Mouse (Mus musculus) layer of hippocampus, adult 6 months (tissue): Measurements from ENCODE around the gene Gm21767. TPM values are rescaled to one million over a fixed set of nuclear protein-coding genes. Genes with fewer than 3 reads are reported as not detected.

Source experiments
- long read RNA-seq, 2 experiments: library from polyadenylated mRNA; unstranded; transcript quantifications; one replicate each; pipeline ENCODE4 v2.0.0; 2019 to 2020
- polyA plus RNA-seq: library from polyadenylated mRNA; unstranded; fragments of <200 nt; fragmentation: Nextera tagmentation; gene quantifications from 2 replicates; pipeline ENCODE4 v1.2.3, GENCODE M21; 2021

The Gm21767 gene
- not detected in 2 replicates for polyA plus RNA-seq
- long read RNA-seq, experiment 1, result 0 reads
- long read RNA-seq, experiment 2, result 0 reads

DNA sequence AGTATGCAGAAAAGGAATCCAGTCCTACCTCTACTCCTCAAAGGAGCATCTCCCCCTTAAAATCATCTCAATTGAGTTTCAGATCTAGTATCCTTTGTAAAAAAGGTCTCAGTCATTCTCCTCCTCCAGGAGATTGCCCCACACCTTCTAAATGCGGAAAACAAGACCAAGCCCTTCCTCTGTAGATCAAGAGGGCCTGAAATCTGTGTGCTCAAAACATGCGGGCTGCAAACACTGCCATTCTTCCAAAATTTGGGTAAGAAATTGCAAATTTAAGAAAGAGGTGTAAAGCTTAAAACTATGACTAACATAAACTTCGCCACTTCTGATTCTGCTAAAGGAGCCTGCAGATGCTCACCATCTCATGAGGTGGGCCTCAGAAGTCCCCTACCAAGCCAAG is at the start of gene Gm21767:
Gene Gm21767 (plus strand): TSS at position 301 of the 400 bp plus-strand sequence.

